In genomic region chr8:81478674-81479073, GRCm38 (mm10) we compare ENCODE assay signal across 9 mouse cellular contexts.
DNase-seq lines count a peak whose midpoint lies in the region; ATAC-seq and TF ChIP-seq lines count a peak whose summit lies in the region.
"Had no signal": no experiment of that assay in that cellular context is flagged by ENCODE, and none has a peak within 500 bp of the region (broad histone marks: within the 10 kb centered on the region; RNA-seq: fewer than 3 reads in every experiment).

No protein-coding gene starts in this region.

- no peaks in the 10 kb centered on the region for H3K4me1 ChIP-seq in forebrain, embryonic 11.5 days (replicated peaks; ENCODE audit: control insufficient read depth, insufficient read depth, low read length)
- H3K4me1 ChIP-seq in forebrain, embryonic 10.5 days: no peaks in the 10 kb centered on the region
- H3K4me1 ChIP-seq in lung, embryonic 14.5 days (ENCODE audit: insufficient read depth): no peaks in the 10 kb centered on the region
- H3K4me1 ChIP-seq: limb, embryonic 12.5 days had no signal

- H3K36me3 ChIP-seq in forebrain, embryonic 11.5 days (ENCODE audit: control insufficient read depth, insufficient read depth, low read length): no peaks in the 10 kb centered on the region
- H3K36me3 ChIP-seq in forebrain, embryonic 10.5 days (replicated peaks): no peaks in the 10 kb centered on the region
- H3K36me3 ChIP-seq in lung, embryonic 14.5 days (ENCODE audit: insufficient read depth): no peaks in the 10 kb centered on the region
- H3K36me3 ChIP-seq: limb, embryonic 12.5 days had no signal

- peak; percentile 66; the same call in 1 of the 2 replicates for ATAC-seq in forebrain, embryonic 11.5 days (replicated peaks; ENCODE audit: low FRiP score)
- ATAC-seq in lung, embryonic 14.5 days (ENCODE audit: insufficient read depth): no peak

- no peak overlapping the region for H3K4me3 ChIP-seq in forebrain, embryonic 11.5 days (ENCODE audit: low read depth, low read length)
- no peak overlapping the region for H3K4me3 ChIP-seq in forebrain, embryonic 10.5 days
- H3K4me3 ChIP-seq in lung, embryonic 14.5 days (ENCODE audit: low read depth, low read length): no peak overlapping the region
- H3K4me3 ChIP-seq: limb, embryonic 12.5 days had no signal

- H3K9me3 ChIP-seq in forebrain, embryonic 11.5 days (ENCODE audit: control insufficient read depth, low read length): no peaks in the 10 kb centered on the region
- H3K9me3 ChIP-seq in forebrain, embryonic 10.5 days: no peaks in the 10 kb centered on the region
- H3K9me3 ChIP-seq in lung, embryonic 14.5 days (ENCODE audit: low read depth, low read length): no peaks in the 10 kb centered on the region
- H3K9me3 ChIP-seq: limb, embryonic 12.5 days had no signal

- WGBS in forebrain, embryonic 11.5 days: 30% methylated on average over 3 of the region's 3 CpGs
- 35% methylated on average over 3 of the region's 3 CpGs for WGBS in forebrain, embryonic 10.5 days
- WGBS in lung, embryonic 14.5 days: 25% methylated on average over 3 of the region's 3 CpGs

- TF ChIP-seq CTCF in lung, embryonic 14.5 days (IDR thresholded peaks at IDR 0.05; ENCODE audit: low read depth): peak; percentile 67

- DNase-seq in forebrain, embryonic 11.5 days (ENCODE audit: low spot score): no peak
- DNase-seq in forebrain, embryonic 10.5 days (ENCODE audit: extremely low spot score, low spot score): no peak
- peak; percentile 78 for DNase-seq in lung, embryonic 14.5 days
- DNase-seq in lung, adult 18-20 months: no peak
- DNase-seq in embryo, embryonic 11 days: peak; percentile 55
- DNase-seq in retina, postnatal 1 day: peak; percentile 42
- DNase-seq in ovary, adult 18-20 months (ENCODE audit: low spot score): no peak
- no peak for DNase-seq in right cerebral cortex, postnatal 25 days

- no peaks in the 10 kb centered on the region for H3K27me3 ChIP-seq in forebrain, embryonic 11.5 days (ENCODE audit: control insufficient read depth, insufficient read depth, low read length)
- H3K27me3 ChIP-seq in forebrain, embryonic 10.5 days (ENCODE audit: poor library complexity, severe bottlenecking): no peaks in the 10 kb centered on the region
- no peaks in the 10 kb centered on the region for H3K27me3 ChIP-seq in lung, embryonic 14.5 days (ENCODE audit: insufficient read depth, low read length)
- H3K27me3 ChIP-seq: limb, embryonic 12.5 days had no signal

- no peak overlapping the region for H3K27ac ChIP-seq in forebrain, embryonic 11.5 days (ENCODE audit: low read depth, low read length)
- H3K27ac ChIP-seq in forebrain, embryonic 10.5 days: no peak overlapping the region
- no peak overlapping the region for H3K27ac ChIP-seq in lung, embryonic 14.5 days (ENCODE audit: low read depth)
- H3K27ac ChIP-seq: limb, embryonic 12.5 days had no signal

- no peak overlapping the region for H3K4me2 ChIP-seq in forebrain, embryonic 11.5 days (ENCODE audit: low read depth, low read length, severe bottlenecking)
- H3K4me2 ChIP-seq in lung, embryonic 14.5 days: no peak overlapping the region
- H3K4me2 ChIP-seq: limb, embryonic 12.5 days had no signal

- no peak overlapping the region for H3K9ac ChIP-seq in forebrain, embryonic 11.5 days (ENCODE audit: low read length)
- no peak overlapping the region for H3K9ac ChIP-seq in lung, embryonic 14.5 days
- H3K9ac ChIP-seq: limb, embryonic 12.5 days had no signal

Comparison
In these comparisons a context has a peak if more than half of its experiments do, and no peak if none do; other contexts are left out.
1. DNase-seq: peak in lung, embryonic 14.5 days (single experiment), embryo, embryonic 11 days (single experiment) and retina, postnatal 1 day (single experiment); none in forebrain, embryonic 11.5 days (single experiment), forebrain, embryonic 10.5 days (single experiment), lung, adult 18-20 months (0 of 2), ovary, adult 18-20 months (single experiment) and right cerebral cortex, postnatal 25 days (single experiment).